In genomic region chr11:97573891-97574550, GRCm38 (mm10) we compare ENCODE assay signal across 8 mouse cellular contexts. TPM values are rescaled to one million over a fixed set of nuclear protein-coding genes. Genes with fewer than 3 reads are reported as not detected.
DNase-seq lines count a peak whose midpoint lies in the region; ATAC-seq and TF ChIP-seq lines count a peak whose summit lies in the region.

No protein-coding gene starts in this region.

- WGBS in kidney, embryonic 16.5 days: 0% methylated on average over 25 of the region's 28 CpGs
- WGBS in hindbrain, embryonic 15.5 days: under 1% methylated on average over 24 of the region's 28 CpGs
- WGBS in limb, embryonic 14.5 days: 2% methylated on average over 14 of the region's 28 CpGs

- peaks cover 23% of the 10 kb centered on the region for H3K4me1 ChIP-seq in kidney, embryonic 16.5 days (ENCODE audit: insufficient read depth, low read length)
- H3K4me1 ChIP-seq in cortical plate, adult 2 months (ENCODE audit: control insufficient read depth, insufficient read depth, low read length): peaks cover 5% of the 10 kb centered on the region; the same call in 1 of the 2 replicates
- H3K4me1 ChIP-seq in hindbrain, embryonic 15.5 days (replicated peaks): peaks cover 63% of the 10 kb centered on the region
- H3K4me1 ChIP-seq in limb, embryonic 14.5 days (ENCODE audit: control insufficient read depth, insufficient read depth, low read length): peaks cover 21% of the 10 kb centered on the region

- H3K4me2 ChIP-seq in kidney, embryonic 16.5 days (replicated peaks; ENCODE audit: low read depth, low read length): peak overlapping the region; percentile 99
- H3K4me2 ChIP-seq in hindbrain, embryonic 15.5 days: peak overlapping the region; percentile 90
- peak overlapping the region; percentile 98 for H3K4me2 ChIP-seq in limb, embryonic 14.5 days (replicated peaks; ENCODE audit: low read depth, low read length, severe bottlenecking)

- H3K9me3 ChIP-seq in kidney, embryonic 16.5 days (ENCODE audit: low read length): no peaks in the 10 kb centered on the region
- H3K9me3 ChIP-seq in hindbrain, embryonic 15.5 days: no peaks in the 10 kb centered on the region
- H3K9me3 ChIP-seq in limb, embryonic 14.5 days (ENCODE audit: control insufficient read depth, low read length): no peaks in the 10 kb centered on the region

- TF ChIP-seq CTCF in cortical plate, adult 2 months (IDR thresholded peaks at IDR 0.05; ENCODE audit: extremely low read depth, insufficient read depth, low read length): no peak

- peak overlapping the region; percentile 64 for H3K4me3 ChIP-seq in kidney, embryonic 16.5 days (ENCODE audit: low read length)
- H3K4me3 ChIP-seq in cortical plate, adult 2 months (ENCODE audit: insufficient read depth, low read length): peak overlapping the region; percentile 94
- H3K4me3 ChIP-seq in hindbrain, embryonic 15.5 days: peak overlapping the region; percentile 82
- H3K4me3 ChIP-seq in limb, embryonic 14.5 days (replicated peaks; ENCODE audit: low read length): peak overlapping the region; percentile 63

- H3K9ac ChIP-seq in kidney, embryonic 16.5 days (replicated peaks; ENCODE audit: low read length): peak overlapping the region; percentile 72
- H3K9ac ChIP-seq in hindbrain, embryonic 15.5 days: peak overlapping the region; percentile 96
- H3K9ac ChIP-seq in limb, embryonic 14.5 days (ENCODE audit: low read depth, low read length, severe bottlenecking): peak overlapping the region; percentile 25; the same call in 1 of the 2 replicates

- peaks cover 64% of the 10 kb centered on the region for H3K27me3 ChIP-seq in kidney, embryonic 16.5 days (ENCODE audit: insufficient read depth, low read length)
- H3K27me3 ChIP-seq in hindbrain, embryonic 15.5 days: no peaks in the 10 kb centered on the region
- H3K27me3 ChIP-seq in limb, embryonic 14.5 days (ENCODE audit: control insufficient read depth, insufficient read depth, low read length): peaks cover 50% of the 10 kb centered on the region

- peak; percentile 92 for TF ChIP-seq POLR2A in cortical plate, adult 2 months (IDR thresholded peaks at IDR 0.05; ENCODE audit: extremely low read depth, insufficient read depth, low read length)
- TF ChIP-seq POLR2A in limb, embryonic 14.5 days (IDR thresholded peaks at IDR 0.05; ENCODE audit: borderline replicate concordance, extremely low read depth, insufficient read depth, insufficient read length): no peak

- no peak for DNase-seq in kidney, adult 11 months
- DNase-seq in limb, embryonic 14.5 days (ENCODE audit: low spot score): no peak
- DNase-seq in retina, postnatal 1 day: peak; percentile 76
- no peak for DNase-seq in gastrocnemius, postnatal 10 days
- DNase-seq in ovary, postnatal 10 days (ENCODE audit: low spot score): no peak

- no peak overlapping the region for H3K27ac ChIP-seq in kidney, embryonic 16.5 days (ENCODE audit: low read length)
- peak overlapping the region; percentile 91 for H3K27ac ChIP-seq in cortical plate, adult 2 months (ENCODE audit: insufficient read depth, low read length)
- H3K27ac ChIP-seq in hindbrain, embryonic 15.5 days (replicated peaks): peak overlapping the region; percentile 95
- H3K27ac ChIP-seq in limb, embryonic 14.5 days (replicated peaks; ENCODE audit: low read depth, low read length): no peak overlapping the region

- ATAC-seq in kidney, embryonic 16.5 days (ENCODE audit: low FRiP score, low TSS enrichment): peak; percentile 37; the same call in 1 of the 2 replicates
- peak; percentile 27; the same call in 1 of the 2 replicates for ATAC-seq in hindbrain, embryonic 15.5 days (ENCODE audit: low FRiP score, low read depth)
- ATAC-seq in limb, embryonic 14.5 days (ENCODE audit: low FRiP score, low read depth): no peak

- no peaks in the 10 kb centered on the region for H3K36me3 ChIP-seq in kidney, embryonic 16.5 days (ENCODE audit: insufficient read depth, low read length)
- H3K36me3 ChIP-seq in hindbrain, embryonic 15.5 days: no peaks in the 10 kb centered on the region
- no peaks in the 10 kb centered on the region for H3K36me3 ChIP-seq in limb, embryonic 14.5 days (ENCODE audit: control insufficient read depth, insufficient read depth, low read length)

RNA-seq across cellular contexts. Expression of gene Srcin1, which starts 2.0 kb away (rescaled TPM):
- 1.0 and 1.1 TPM in 2 replicates for polyA plus RNA-seq in kidney, embryonic 16.5 days (2015; fragmentation: Nextera tagmentation; extraction: Ambion mirVana)
- 141 and 146 TPM in 2 replicates for polyA plus RNA-seq in cortical plate, adult 2 months (2012; rRNA removed)
- 11.9 TPM in 2 replicates for polyA plus RNA-seq in hindbrain, embryonic 15.5 days (2015; fragmentation: Nextera tagmentation; extraction: Ambion mirVana)
- 4.0 and 5.1 TPM in 2 replicates for polyA plus RNA-seq in limb, embryonic 14.5 days (2012; rRNA removed)
- polyA plus RNA-seq in limb, embryonic 14.5 days (2014; fragmentation: Nextera tagmentation; extraction: Ambion mirVana): 0.39 and 0.53 TPM in 2 replicates
- total RNA-seq in gastrocnemius, postnatal 10 days (2021): 1 to 10 TPM; 1.1 to 1.4 TPM

RNA-seq across cellular contexts. Expression of gene Epop, which starts 55.5 kb away (rescaled TPM):
- 2.3 and 2.5 TPM in 2 replicates for polyA plus RNA-seq in kidney, embryonic 16.5 days (2015; fragmentation: Nextera tagmentation; extraction: Ambion mirVana)
- 89.5 and 95.2 TPM in 2 replicates for polyA plus RNA-seq in cortical plate, adult 2 months (2012; rRNA removed)
- polyA plus RNA-seq in hindbrain, embryonic 15.5 days (2015; fragmentation: Nextera tagmentation; extraction: Ambion mirVana): 2.6 and 3.0 TPM in 2 replicates
- polyA plus RNA-seq in limb, embryonic 14.5 days (2012; rRNA removed): 6.6 and 9.2 TPM in 2 replicates
- 4.4 and 4.8 TPM in 2 replicates for polyA plus RNA-seq in limb, embryonic 14.5 days (2014; fragmentation: Nextera tagmentation; extraction: Ambion mirVana)
- under 1 TPM; 0.59 to 0.68 TPM for total RNA-seq in gastrocnemius, postnatal 10 days (2021)

Comparison
In these comparisons a context has a peak if more than half of its experiments do, and no peak if none do; other contexts are left out.
1. H3K27ac ChIP-seq: peak in cortical plate, adult 2 months (single experiment) and hindbrain, embryonic 15.5 days (single experiment); none in kidney, embryonic 16.5 days (single experiment) and limb, embryonic 14.5 days (single experiment).
2. H3K9ac ChIP-seq: peak in every context shown above with its lines; median percentile 96 in hindbrain, embryonic 15.5 days; 72 in kidney, embryonic 16.5 days; 25 in limb, embryonic 14.5 days.
3. RNA of gene Srcin1, which starts 2.0 kb away (polyA plus RNA-seq): 141 to 146 TPM in cortical plate, adult 2 months; 11.9 TPM in hindbrain, embryonic 15.5 days, 0.39 to 5.1 TPM in limb, embryonic 14.5 days and 1.0 to 1.1 TPM in kidney, embryonic 16.5 days; every median in the first group is over 10 times any median in the second.
4. Peak in every context shown above with its lines, with median percentiles within 50 percentile points of each other: H3K4me2 ChIP-seq and H3K4me3 ChIP-seq.